Mouse (Mus musculus): Measurements from ENCODE around the gene Plpp4.

Plpp4 gene

DNA sequence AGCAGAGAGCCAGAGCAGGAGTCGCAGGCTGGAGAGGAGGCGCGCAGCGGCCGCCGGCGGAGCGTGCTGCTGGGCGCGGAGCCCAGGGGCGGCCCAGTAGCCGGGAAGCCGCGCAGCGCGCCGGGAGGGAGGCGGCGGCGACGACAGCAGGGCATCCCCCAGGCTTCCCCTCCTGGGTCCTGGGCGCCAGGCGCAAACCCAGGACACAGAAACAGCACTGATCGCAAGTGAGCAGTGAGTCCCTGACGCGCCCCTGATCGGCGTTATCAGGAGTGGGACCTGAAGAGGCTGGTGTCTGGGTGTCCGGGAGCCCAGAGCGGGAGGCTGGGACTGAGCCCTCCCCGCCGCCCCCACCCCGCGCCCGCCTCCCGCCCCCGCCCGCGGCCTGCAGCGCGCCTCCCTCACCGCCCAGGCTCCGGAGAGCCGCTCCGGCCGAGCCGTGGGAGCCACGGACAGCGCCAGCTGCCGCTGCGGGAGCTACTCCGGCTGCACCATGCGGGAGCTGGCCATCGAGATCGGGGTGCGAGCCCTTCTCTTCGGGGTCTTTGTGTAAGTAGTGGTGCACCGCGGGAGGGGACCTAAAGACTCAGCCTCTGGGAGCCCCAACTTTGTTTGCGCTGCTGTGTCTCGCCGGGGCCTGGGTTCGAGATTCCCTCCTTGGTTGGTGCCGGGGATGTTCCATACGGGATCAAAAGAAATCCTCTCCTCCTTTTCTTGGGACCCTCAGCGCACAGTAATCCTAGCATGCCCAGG, at the start of gene Plpp4:
Plpp4 (plus strand) TSS at position 411 of the 753 bp plus-strand sequence.
- in situ Hi-C loops (cut with MboI, MseI) = no loop called here

DNA sequence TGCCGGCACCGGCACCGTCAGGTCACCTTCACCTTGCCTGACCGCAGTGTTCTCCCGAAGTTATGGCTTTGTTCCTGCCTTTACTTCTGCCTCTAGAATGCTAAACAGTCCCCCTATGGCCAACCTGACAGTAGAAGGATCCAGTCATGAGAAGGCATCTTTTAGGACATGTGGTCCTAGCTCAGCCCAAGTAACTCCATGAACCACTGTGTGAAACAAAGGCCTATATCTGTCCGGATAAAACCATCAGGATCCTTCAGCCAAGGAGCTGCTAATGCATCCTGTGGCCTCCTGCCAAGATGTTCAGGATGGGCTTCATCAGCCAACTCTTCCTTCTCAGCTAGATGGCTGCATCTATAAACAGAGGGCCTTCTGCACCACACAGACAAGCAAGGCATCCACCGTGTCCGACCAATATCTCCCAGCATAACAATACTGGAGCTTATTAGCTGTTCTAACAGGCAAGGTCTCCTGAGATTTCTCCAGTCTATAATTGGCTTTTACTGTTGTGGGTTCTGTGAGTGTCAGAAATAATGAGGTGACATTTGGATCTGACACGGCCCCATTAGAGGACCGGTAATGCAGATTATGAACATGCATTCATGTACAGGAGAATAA, 40.8 kb upstream of the Plpp4 start:
- in situ Hi-C loops (cut with MboI, MseI) = no loop called here

DNA sequence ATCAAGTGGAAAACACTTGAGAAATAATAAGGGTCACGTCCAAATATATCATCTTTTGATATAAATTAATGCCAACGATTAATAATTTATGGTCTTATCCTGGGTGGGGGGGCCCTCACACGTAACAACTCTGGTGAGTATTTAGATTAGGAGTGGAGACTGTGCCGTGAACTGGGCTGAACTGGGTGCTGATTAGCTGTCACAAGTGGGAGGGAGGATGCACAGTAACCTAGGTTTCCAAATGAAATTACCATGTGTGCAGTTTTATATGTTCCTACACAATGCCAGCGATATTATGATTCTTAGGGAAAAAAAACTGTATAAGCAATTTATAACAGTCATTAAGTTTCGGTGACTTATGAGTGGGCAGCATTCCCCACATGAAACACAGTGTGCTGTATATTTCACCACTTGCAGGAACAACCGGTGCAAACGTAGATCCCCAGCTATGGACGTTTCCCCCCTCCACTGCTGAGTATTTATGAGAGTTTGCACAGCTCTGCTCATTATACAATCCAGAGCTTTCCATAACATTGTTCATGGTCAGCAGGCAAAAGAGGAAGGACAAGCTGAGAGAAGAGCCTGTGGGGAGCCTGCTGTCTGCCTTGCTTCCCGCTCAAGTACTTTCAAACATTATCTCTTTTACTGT, 40.2 kb upstream of the Plpp4 start:
- in situ Hi-C loops (cut with MboI, MseI) = no loop called here

DNA sequence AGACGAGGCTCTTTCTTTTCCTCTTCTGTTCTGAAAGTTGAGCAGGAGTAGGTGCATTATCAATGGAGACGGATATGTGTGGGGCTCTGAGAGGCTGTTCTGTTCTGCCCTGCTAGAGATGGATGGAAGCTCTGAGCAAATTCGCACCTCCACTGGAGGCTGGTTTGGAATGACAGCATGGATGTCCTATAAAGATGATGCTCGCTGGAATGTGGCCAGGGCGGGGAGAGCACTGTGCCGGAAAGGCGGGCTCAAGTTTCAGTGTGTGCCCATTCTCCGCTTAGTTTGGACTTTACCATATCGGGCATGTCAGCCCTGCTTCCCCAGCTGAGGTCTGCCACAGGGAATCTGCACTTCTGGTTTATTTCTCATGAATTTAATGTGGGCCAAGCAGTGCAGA, 35.9 kb upstream of the Plpp4 start:
- in situ Hi-C loops (cut with MboI, MseI) = no loop called here

DNA sequence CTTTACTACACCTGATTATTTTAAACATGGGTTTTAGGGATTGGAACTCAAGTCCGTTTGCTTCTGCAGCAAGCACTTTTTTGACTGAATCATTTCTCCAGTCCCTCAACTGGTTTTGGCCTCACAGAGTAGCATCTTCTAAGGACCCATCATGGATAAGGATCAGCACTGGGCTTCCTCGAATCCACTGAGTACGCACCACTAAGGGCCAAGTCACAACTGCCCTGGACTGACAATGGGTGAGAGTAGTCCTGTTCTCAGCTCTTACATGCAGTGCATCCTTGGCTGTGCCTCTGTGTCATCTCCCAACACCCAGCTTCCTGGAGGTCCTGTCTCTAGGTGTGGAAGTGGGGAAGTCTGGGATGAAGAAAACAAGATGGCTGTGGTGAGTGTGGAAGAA, 35.2 kb upstream of the Plpp4 start:
- in situ Hi-C loops (cut with MboI, MseI) = no loop called here

DNA sequence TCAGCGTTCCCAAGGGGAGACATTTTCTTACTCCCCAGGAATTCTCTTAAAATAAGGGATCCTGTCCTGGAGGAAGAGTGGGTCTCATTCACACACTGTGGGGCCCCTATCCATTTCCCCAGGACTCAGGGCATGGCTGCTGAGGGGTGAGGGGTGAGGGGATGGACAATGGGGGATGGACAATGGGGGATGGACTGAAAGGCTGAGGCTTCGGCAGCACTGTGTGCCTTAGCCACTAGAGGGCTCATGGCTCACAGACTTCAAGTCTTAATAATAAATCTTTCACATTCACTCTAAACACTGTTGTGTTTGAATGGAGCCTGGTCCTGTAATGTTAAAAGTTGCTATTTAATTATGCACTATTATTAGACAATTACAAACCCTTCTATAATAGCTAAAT, 21.4 kb upstream of the Plpp4 start:
- in situ Hi-C loops (cut with MboI, MseI) = no loop called here

DNA sequence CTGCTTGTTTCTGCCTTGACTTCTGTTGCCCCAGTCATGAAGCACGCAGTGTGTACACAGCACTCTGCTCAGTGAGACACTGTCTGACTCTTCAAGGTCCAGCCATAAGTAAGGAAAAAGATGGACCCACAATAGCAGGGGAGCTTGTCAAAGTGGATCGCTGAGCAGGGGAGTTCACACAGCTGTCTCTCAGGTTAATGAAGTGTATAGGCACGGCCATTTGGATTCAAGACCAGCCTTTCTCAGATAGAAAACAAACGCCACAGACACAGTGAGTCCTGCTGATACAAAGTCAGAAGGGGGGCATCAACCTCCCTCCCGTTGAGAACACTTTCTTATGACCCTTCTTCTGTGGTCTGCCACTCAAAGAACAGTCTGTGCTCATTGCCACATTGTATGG, 20.8 kb upstream of the Plpp4 start:
- in situ Hi-C loops (cut with MboI, MseI) = no loop called here

DNA sequence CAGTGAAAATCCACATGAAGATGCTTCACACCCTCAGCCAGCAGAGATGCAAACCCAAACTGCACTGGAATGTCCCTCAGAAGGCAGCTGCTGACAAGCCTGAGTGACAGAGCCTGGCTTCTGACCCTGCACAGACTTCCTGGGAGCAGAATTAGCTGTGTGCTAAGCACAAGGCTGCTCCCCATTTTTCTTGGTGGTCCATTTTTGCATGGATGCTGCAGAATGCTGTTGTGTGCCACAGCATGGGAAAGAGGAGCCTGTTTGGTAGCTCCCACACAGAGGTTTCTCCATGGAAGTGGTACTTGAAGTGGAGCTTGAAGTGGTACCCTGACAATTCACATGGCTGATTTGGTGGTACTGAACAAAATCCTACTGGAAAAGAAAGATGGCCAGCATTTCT, 5.8 kb upstream of the Plpp4 start:
- in situ Hi-C loops (cut with MboI, MseI) = no loop called here

DNA sequence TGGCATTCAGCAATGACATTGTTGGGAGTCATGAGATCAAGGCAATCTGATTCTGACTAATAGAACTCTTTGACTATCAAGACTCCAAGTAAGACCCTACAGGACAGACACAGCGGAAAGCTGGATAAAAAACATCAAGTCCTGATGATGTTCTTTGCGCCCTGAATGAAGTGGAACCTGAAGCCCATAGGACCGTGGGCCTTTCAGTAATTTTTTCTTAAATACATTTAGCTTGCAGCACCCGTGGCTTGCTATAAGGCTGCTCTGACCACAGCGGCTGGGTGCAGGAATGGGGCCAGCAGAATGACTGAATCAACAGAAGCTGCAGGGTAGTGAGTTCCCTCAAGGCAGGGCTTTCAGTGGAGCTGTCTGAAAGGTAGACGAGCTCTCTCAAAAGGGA, 3.4 kb upstream of the Plpp4 start:
- in situ Hi-C loops (cut with MboI, MseI) = no loop called here

DNA sequence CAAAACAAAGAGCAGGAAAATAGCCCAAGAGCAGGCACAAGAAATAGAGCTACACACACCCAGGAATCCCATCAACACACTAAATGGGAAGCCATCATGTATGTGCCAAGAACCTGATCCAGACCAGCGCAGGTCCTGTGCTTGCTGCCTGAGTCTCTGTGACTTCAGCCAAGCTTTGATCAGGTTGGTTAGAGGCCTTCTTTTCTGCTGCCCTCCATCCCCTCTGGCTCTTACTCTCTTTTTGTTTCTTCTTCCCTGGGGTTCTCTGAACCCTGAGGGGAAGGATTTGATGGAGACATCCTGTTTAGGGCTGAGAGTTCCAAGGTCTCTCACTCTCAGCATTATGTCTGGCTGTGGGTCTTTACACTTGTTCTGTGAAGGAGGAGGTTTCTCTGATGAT, 2.7 kb upstream of the Plpp4 start:
- in situ Hi-C loops (cut with MboI, MseI) = no loop called here

DNA sequence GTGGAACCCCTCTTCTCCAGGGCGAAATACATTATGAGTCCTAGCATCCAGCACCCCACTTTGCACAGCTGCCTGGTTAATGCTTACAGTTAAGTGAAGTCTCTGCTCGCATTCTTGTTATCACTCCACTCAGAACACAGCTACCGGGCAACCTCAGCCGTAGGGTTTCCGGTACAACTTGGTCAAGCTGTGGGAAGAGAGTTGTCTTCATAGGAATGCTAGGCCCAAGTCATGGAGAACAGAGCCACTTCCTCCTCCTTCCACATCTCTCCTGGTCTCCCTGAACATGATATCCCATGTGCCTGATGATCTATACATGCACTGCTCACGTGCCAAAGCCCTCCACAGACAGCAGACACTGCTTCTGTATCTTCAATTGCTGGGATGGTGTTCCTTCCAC, 1.4 kb upstream of the Plpp4 start:
- in situ Hi-C loops (cut with MboI, MseI) = no loop called here

DNA sequence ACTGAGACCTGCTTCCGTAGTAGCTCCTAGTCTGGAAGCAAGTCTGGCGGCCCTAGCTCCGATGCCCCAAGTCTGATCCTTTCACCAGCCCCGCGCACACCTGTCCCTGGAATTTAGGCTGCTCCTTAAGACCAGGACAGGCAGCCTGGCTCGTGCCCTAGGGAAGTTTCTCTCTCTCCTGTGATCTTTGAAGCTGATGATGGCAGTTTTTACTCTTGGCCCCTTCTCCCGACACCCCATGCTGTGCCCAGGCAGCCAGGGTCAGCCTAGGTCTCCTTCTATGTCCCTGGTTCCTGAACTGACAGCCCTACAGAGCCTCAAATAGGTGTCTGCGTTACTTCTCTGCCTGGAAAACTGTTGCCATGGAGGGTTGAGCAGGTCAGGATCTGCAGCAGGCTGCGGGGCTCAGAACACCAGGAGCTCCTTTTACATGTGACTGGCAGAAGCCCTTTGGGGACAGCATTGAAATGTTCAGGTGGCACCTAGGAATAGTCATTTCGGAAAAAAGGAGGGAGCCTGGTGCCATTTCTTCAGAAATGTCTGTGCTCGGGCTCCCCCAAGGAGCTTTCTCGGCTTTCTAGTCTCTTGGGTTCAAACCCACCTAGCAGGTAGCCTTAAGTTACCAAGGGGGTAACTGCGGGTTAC, 665 bp downstream of the Plpp4 start:
- in situ Hi-C loops (cut with MboI, MseI) = no loop called here

DNA sequence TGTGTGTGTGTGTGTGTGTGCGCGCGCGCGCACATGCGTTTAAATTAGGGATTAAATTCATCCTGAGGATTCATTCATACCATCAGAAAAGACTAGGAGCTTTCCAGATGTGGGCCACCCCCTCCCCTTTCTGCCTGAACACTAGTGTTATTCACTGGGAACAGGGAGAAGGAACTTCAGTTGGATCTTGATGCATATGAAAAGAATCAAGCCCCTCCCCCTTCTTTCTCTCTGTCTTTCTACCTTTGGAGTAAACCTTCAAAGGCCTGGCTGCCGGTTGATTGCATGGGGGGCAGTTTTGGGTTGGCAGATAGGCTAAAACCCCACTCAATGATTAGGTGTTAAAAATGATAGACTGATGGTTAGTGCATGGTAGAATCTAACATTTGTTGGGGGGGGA, 1.5 kb downstream of the Plpp4 start:
- in situ Hi-C loops (cut with MboI, MseI) = no loop called here

DNA sequence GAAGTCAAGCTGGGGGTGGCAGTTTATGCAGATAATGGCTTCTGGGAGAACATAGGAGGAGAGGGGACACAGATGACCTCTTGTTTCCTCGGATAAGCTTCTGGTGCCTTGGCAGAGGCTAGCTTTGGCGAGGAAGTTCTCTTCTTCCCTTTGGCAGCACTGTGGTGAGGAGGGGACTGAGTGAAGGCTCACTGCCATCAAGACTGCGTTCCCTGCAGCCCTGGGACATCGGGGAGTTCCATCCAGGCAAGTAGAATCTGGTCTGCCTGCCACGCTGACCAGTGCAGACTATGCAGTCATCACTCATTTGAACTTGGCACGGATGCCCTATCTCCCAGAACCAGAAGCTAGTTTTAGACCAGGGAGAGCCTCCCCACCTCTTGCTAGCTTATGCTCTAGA, 2.4 kb downstream of the Plpp4 start:
- in situ Hi-C loops (cut with MboI, MseI) = no loop called here

DNA sequence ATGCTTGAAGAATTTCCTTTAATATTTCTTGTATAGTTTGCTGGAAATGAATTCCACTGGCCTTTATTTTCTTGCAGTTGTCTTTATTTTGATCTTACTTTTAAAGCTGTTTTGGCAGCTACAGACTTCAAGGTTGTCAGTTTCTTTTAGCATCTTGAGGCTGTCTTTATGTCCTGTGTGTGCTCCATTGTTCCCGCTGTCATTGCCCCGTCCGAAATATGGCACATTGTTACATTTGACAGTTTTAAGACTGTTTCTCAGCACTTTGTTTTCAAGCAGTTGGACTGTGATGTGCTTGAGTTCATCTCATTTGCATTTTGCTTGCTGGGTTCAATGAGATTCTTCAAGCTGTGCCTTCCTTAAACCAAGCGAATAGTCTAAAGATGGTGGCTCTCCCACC, 17.0 kb downstream of the Plpp4 start:
- in situ Hi-C loops (cut with MboI, MseI) = no loop called here

DNA sequence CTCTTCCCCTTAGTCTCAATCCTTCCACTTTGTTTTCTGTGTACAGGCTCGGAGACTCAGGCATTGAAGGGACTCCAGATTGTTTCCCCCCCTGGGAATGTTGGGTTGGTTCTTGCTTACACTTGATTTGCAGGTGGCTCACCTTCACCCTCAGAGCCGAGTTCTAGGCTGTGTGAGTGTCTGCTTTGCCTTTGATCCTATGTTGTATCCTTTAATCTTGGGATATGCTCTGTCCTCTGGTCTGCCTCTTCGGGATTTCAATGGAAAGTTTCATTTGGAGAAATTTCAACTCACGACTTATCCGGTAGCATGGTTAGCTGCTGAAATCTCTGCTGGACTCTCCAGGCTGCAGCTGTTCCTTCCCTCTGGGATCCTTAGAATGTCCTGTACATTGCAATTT, 17.9 kb downstream of the Plpp4 start:
- in situ Hi-C loops (cut with MboI, MseI) = no loop called here

DNA sequence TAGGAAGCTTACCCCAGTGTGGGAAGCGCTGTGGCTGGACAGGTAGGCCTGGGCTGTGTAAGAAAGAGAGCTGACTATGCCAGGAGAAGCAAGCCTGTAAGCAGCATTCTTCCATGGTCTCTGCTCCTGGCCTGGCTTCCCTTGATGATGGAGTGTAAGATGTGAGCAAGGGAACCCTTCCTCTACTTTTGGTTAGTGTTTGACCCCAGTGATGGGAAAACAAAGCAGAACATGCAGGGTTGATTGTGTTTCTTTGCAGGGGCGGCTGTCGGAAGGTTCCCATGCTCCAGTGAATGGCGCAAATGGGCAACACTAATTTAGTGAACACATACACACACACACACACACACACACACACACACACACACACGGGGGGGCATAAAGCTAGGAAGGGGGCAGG, 20.9 kb downstream of the Plpp4 start:
- in situ Hi-C loops (cut with MboI, MseI) = no loop called here

DNA sequence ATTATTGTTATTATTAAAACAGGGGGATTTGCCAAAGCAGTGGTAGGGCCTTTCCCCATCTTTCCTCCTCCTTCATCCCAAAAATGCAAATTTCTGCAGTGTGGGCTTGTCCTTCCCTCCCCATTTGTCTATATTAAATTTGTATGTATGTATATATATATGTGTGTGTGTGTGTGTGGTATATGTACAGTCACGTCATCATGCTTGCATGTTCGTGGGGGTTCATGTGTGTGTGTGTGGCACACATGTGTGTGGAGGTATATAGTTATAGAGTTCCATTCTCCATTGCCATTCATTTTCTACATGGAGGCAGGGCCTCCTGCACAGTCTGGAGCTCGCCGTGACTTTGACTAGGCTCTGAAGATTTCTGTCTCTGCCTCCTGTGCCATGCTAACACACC, 22.0 kb downstream of the Plpp4 start:
- in situ Hi-C loops (cut with MboI, MseI) = no loop called here

DNA sequence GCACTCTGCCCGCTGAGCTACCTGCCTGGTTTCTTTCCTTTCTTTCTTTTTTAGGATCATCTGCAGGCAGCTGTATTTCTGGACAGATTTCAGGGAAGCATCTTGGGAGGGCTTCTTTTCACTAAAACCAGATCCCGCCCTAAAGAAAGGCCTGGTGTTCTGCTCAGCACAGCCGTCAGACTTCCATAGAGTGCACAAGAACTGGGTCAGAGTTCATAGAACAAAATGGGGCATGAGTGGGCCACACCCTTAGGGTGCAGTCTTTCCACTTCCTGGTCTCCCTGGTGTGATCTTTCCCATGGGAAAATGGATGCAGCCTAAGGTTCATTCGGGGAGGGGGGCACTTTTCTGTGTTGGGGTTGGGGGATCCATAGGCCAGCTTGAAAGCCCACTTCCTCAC, 22.4 kb downstream of the Plpp4 start:
- in situ Hi-C loops (cut with MboI, MseI) = no loop called here

DNA sequence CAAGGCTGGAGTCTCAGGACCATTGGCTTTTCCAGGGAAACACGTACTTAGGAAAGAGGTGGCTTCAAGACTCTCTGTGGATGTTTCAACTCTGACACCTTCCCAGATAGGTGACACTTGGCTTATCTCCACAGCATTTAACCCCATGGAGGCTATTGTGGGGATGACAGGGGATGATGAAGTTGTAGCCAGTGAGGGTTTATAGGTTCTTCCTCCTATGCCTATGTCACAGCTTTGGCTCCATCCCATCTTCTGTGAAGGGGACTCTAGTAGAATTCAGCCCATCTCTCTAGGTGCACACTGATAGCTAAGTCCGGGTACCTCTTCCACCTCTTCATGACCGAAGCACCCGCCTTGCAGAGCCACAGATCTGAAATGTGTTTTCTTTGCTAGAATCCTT, 25.1 kb downstream of the Plpp4 start:
- in situ Hi-C loops (cut with MboI, MseI) = no loop called here

DNA sequence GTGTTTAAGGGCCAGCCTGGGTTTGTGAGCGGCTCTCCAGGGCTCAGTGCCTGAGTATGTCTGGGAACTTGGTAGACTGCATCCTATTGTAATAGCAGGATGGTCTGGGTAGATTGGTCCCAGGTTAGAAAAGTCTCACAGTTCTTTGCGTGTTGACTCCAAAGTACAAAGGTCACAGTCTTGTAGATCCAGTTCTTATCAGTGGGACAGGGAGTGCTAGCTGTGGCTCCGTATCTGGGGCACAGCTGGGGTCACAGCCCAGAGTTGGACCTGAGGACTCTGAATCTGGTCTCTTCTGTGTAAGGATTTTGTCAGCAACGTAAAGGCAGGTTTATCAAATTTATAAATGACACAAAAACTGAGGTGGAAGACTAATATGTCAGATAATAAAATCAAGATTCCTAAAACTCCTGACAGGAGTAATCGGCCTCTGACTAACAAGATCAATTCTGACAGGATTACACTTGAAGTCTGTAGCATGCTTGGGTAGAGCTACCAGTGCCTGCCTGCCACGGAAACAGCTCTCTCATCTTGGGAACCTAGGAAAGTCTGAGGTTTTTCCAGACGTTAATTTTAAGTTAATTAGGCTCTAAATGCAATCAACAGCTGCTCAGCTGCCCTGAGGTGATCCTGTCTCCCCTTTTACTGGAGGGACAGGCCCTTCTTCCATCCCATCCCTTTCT, 28.5 kb downstream of the Plpp4 start:
- in situ Hi-C loops (cut with MboI, MseI) = no loop called here

DNA sequence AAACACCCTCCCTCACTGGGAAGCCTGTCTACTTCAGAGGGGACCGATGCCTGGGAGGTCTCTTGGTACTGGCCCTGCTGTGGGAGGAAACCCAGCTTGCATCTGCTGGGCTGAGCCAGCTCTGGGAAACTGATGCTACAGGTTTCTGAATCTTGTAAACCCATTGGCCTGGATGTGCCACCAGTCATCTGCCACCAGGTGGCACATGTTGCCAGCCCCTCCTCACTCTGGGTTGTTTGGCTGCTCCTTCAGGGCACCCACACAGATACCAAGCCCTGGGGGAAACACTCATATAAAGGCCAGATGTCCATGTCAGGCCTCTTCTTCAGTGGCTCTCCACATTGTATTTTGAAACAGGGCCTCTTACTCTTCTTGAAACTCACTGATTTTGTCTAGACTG, 36.4 kb downstream of the Plpp4 start:
- in situ Hi-C loops (cut with MboI, MseI) = no loop called here
